Mouse (Mus musculus) forebrain, postnatal 0 days (tissue): ENCODE results near the gene Nectin2. TPM values are rescaled to one million over a fixed set of nuclear protein-coding genes. Genes with fewer than 3 reads are reported as not detected.

Experiments
- ATAC-seq: fragments of 200-750 bp; cut with Nextera tagmentation; 2 replicates; pipeline ENCODE4 v1.8.0; 2017; ENCODE audit warnings: mild to moderate bottlenecking, moderate library complexity
- DNase-seq: peaks from one replicate; pipeline ENCODE4 v3.0.0-alpha.2; 2015
- H3K27ac ChIP-seq: fragments of 300-500 bp; sonication (generic); 2 replicates; pipeline ENCODE4 v1.5.1; 2014; ENCODE audit warnings: low read depth, mild to moderate bottlenecking, antibody characterized with exemption, low read length, moderate library complexity, mixed read lengths
- H3K27me3 ChIP-seq: fragments of 300-500 bp; sonication (generic); 2 replicates; pipeline ENCODE4 v1.6.1; 2014; ENCODE audit warnings: mild to moderate bottlenecking, low read length, mixed read lengths; ENCODE audit not compliant: insufficient read depth
- H3K36me3 ChIP-seq: fragments of 300-500 bp; sonication (generic); 2 replicates; pipeline ENCODE4 v1.6.1; 2014; ENCODE audit warnings: mild to moderate bottlenecking, moderate library complexity; ENCODE audit not compliant: insufficient read depth
- H3K4me1 ChIP-seq: fragments of 300-500 bp; sonication (generic); 2 replicates; pipeline ENCODE4 v1.6.1; 2014; ENCODE audit warnings: antibody characterized with exemption; ENCODE audit not compliant: insufficient read depth
- H3K4me2 ChIP-seq: fragments of 300-500 bp; sonication (generic); 2 replicates; pipeline ENCODE4 v1.6.1; 2014; ENCODE audit warnings: low read depth, mild to moderate bottlenecking, moderate library complexity
- H3K4me3 ChIP-seq: fragments of 300-500 bp; sonication (generic); 2 replicates; pipeline ENCODE4 v1.5.1; 2014; ENCODE audit warnings: low read depth, low read length, mixed read lengths
- H3K9ac ChIP-seq: fragments of 300-500 bp; sonication (generic); 2 replicates; pipeline ENCODE4 v1.6.1; 2014; ENCODE audit warnings: mild to moderate bottlenecking
- H3K9me3 ChIP-seq: fragments of 300-500 bp; sonication (generic); 2 replicates; pipeline ENCODE4 v1.6.1; 2016; ENCODE audit warnings: low read length
- CTCF ChIP-seq: sonication (generic); IDR thresholded peaks from 2 replicates; pipeline ENCODE4 v1.5.1; 2016; ENCODE audit warnings: antibody characterized with exemption, control low read depth, low read depth
- WGBS: fragments of 180-500 bp; shearing (Covaris S2); extraction: QIAGEN DNeasy Blood & Tissue Kit; methylation state at CpG from one replicate; pipeline ENCODE4 v1.1.7; 2014; 5-methylcytosine and 5-hydroxymethylcytosine counted together
- polyA plus RNA-seq: library from polyadenylated mRNA; unstranded; fragments of >200 nt; fragmentation: Nextera tagmentation; extraction: Ambion mirVana; gene quantifications from 2 replicates; pipeline ENCODE4 v1.2.1, GENCODE M21; 2015
- total RNA-seq: library from RNA; depleted of rRNA; stranded (reverse); fragments of >200 nt; gene quantifications from 2 replicates; pipeline ENCODE4 v1.2.3, GENCODE M21; 2014

Nectin2 gene
- total and polyA plus RNA-seq, 2 experiments from 2014 or later = 44.7 to 48.7 TPM

GRCm38 (mm10) chr7:19734178-19734666 lies 16.1 kb downstream of the Nectin2 start:
- 87% methylated on average over 10 of the region's 10 CpGs for WGBS
- peaks cover 67% of the 10 kb centered on the region for H3K36me3 ChIP-seq

DNA sequence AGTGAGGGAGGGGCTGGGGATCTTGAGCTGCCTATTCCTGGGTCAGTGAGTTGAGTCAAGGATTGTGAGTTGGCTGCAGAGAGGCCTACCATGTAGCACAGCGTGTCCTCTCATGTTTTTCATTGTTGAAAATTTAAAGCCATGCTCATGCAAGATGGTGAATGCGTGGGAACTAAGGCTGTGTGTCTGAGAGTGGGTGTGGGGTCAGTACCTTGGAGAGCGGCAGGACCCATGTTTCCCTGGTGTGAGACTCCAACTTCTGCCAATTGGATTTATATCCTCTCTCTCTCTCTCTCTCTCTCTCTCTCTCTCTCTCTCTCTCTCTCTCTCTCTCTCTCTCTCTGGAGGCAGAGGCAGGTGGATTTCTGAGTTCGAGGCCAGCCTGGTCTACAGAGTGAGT lies 23.7 kb downstream of the Nectin2 start:
- ATAC-seq (no peak), DNase-seq (no peak)
- Histone ChIP-seq H3K4me3 (no peak overlapping the region), H3K9me3 (no peaks in the 10 kb centered on the region), H3K36me3 (peaks cover 80% of the 10 kb centered on the region), H3K4me1 (no peaks in the 10 kb centered on the region), H3K27me3 (no peaks in the 10 kb centered on the region), H3K9ac (no peak overlapping the region), H3K4me2 (no peak overlapping the region), H3K27ac (no peak overlapping the region)
- 96% methylated on average over 4 of the region's 4 CpGs for WGBS
- no peak for TF ChIP-seq CTCF

More at GRCm38 (mm10) chr7:19734178-19734666, 16.1 kb downstream of the Nectin2 start:
- no peak for ATAC-seq
- H3K9ac ChIP-seq = no peak overlapping the region
- no peaks in the 10 kb centered on the region for H3K4me1 ChIP-seq
- H3K27ac ChIP-seq = no peak overlapping the region
- no peak for DNase-seq
- no peaks in the 10 kb centered on the region for H3K9me3 ChIP-seq
- no peak overlapping the region for H3K4me3 ChIP-seq
- TF ChIP-seq CTCF = no peak
- no peak overlapping the region for H3K4me2 ChIP-seq
- no peaks in the 10 kb centered on the region for H3K27me3 ChIP-seq

DNA sequence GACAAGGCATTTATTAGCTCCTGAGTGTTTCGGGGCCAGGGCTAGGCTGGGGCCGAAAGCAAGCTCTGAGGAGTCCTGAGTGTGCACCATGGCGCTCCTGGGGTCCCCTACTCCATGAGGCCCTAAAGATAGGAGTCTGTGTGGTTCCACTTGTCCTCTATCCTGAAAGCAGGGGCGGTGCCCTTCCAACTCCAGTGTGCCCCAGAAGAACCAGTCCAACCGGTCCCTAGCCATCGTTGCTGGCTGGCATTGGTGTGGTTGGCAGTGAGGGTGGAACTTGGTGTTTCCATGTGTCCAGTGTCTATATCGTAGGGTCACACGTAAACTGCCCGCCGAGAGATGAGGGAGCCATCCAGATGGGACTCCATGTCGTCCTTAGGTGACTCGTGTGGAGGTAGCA lies 26.1 kb downstream of the Nectin2 start:
- TF ChIP-seq CTCF = no peak
- peaks cover 60% of the 10 kb centered on the region for H3K36me3 ChIP-seq
- no peak overlapping the region for H3K4me2 ChIP-seq
- H3K9me3 ChIP-seq = no peaks in the 10 kb centered on the region; the same call in 1 of the 2 replicates
- H3K27ac ChIP-seq = no peak overlapping the region
- WGBS = 97% methylated on average over 12 of the region's 12 CpGs
- no peaks in the 10 kb centered on the region for H3K4me1 ChIP-seq
- H3K4me3 ChIP-seq = no peak overlapping the region
- no peak overlapping the region for H3K9ac ChIP-seq
- no peak for DNase-seq
- ATAC-seq = no peak
- H3K27me3 ChIP-seq = no peaks in the 10 kb centered on the region

GRCm38 (mm10) chr7:19722754-19723195 lies 27.5 kb downstream of the Nectin2 start:
- no peaks in the 10 kb centered on the region; the same call in 1 of the 2 replicates for H3K9me3 ChIP-seq
- no peak overlapping the region for H3K27ac ChIP-seq
- no peaks in the 10 kb centered on the region for H3K4me1 ChIP-seq
- 93% methylated on average over 6 of the region's 6 CpGs for WGBS
- DNase-seq (no peak), ATAC-seq (no peak)
- H3K27me3 ChIP-seq = no peaks in the 10 kb centered on the region
- no peak overlapping the region for H3K9ac ChIP-seq
- H3K4me2 ChIP-seq = no peak overlapping the region
- no peak for TF ChIP-seq CTCF
- peaks cover 47% of the 10 kb centered on the region for H3K36me3 ChIP-seq
- H3K4me3 ChIP-seq = no peak overlapping the region

DNA sequence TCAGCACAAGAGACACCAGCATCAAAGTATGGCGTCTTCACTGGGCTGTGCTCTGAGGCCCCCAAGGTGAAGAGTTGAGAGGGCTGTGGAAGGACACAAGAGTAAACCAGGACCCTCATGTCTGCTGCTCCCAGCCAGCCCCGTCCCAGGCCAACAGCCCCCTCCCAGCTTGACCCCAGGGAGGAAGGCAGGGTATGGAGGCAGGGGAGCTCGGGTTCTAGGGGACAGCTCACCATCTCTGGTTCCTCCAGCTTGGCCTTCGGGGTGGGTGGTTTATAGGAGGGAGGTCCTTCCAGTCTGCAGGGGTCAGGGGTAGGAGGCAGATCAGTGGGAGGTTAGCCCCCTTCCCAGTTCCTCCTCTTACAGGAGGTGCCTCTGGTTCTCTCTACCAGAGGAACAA lies 31.1 kb downstream of the Nectin2 start:
- Histone ChIP-seq H3K9ac (no peak overlapping the region), H3K4me2 (no peak overlapping the region), H3K27ac (no peak overlapping the region), H3K4me1 (0 out of 2 replicates have a peak, but pooled peaks cover 6% of the 10 kb centered on the region), H3K36me3 (peaks cover 16% of the 10 kb centered on the region), H3K9me3 (no peaks in the 10 kb centered on the region; the same call in 1 of the 2 replicates), H3K4me3 (no peak overlapping the region), H3K27me3 (no peaks in the 10 kb centered on the region)
- 90% methylated on average over 4 of the region's 4 CpGs for WGBS
- DNase-seq (no peak), ATAC-seq (no peak)
- no peak for TF ChIP-seq CTCF

DNA sequence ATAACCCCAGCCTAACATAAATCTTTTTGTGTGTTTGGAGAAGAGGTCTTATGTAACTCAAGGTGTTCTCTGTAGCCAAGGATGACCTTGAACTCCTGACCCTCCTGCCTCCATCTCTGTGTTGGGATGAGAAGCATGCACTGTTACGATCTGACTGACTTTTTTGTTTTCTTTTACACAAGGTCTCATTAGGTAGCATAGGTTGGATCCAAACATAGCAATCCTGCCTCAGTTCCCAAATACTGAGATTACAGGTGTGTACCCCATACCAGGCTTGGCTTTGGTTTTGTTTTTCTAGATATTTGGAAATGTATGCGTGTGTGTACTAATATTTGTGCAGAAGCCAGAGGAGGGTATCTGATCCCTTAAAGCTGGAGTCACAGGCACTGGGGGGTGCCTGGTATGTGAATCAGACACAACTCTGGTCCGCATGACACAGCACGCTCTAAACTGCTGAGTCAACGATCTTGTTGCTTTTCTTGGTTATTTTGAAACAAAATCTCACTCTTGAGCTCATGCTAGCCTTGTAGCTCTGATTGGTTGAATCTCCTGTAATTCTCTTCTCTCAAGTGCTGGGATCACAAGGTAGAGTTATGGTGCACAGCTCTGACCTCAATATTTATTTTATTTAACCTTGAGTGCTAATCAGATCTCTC lies 31.9 kb downstream of the Nectin2 start:
- no peak for ATAC-seq

DNA sequence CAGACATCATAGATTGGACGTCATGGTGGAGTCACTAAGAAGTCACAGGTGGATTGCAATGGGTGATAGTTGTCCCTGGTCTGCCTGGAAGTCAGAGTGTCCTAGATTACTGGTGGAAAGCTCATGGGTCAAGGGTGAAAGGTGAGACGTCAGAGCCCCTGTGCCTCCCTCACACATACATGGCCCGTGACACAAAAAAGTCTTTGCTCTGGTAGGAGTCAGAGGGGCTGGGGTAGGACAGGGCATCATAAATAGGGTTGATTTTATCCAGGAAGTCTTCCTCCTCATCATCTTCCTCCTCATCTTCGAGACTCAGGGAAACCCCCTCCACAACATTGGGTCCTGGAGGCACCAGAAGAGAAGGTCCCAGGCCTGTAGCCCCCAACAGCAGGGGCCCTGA lies 32.9 kb downstream of the Nectin2 start:
- Histone ChIP-seq H3K36me3 (peaks cover 14% of the 10 kb centered on the region; the same call in 1 of the 2 replicates), H3K4me1 (0 out of 2 replicates have a peak, but pooled peaks cover 6% of the 10 kb centered on the region), H3K27me3 (no peaks in the 10 kb centered on the region), H3K4me2 (no peak overlapping the region), H3K27ac (no peak overlapping the region), H3K9me3 (no peaks in the 10 kb centered on the region; the same call in 1 of the 2 replicates), H3K9ac (no peak overlapping the region), H3K4me3 (no peak overlapping the region)
- DNase-seq = no peak
- no peak for ATAC-seq
- TF ChIP-seq CTCF = no peak
- WGBS = 95% methylated on average over 4 of the region's 4 CpGs

More for the DNA sequence above, 31.9 kb downstream of the Nectin2 start:
- H3K27ac ChIP-seq = no peak overlapping the region
- no peaks in the 10 kb centered on the region for H3K27me3 ChIP-seq
- no peak for TF ChIP-seq CTCF
- no peak overlapping the region for H3K4me3 ChIP-seq
- DNase-seq = no peak
- H3K36me3 ChIP-seq = peaks cover 13% of the 10 kb centered on the region; the same call in 1 of the 2 replicates
- no peak overlapping the region for H3K9ac ChIP-seq
- H3K4me1 ChIP-seq = 0 out of 2 replicates have a peak, but pooled peaks cover 6% of the 10 kb centered on the region
- no peak overlapping the region for H3K4me2 ChIP-seq
- no peaks in the 10 kb centered on the region; the same call in 1 of the 2 replicates for H3K9me3 ChIP-seq
- 98% methylated on average over 5 of the region's 5 CpGs for WGBS
